Mouse (Mus musculus) thymus, postnatal 4 days (tissue): ENCODE results near the gene Kcnh7.

Experiments used
- DNase-seq: peaks from one replicate; pipeline ENCODE4 v3.0.0; 2021

The Kcnh7 gene

GRCm38 (mm10) chr2:63183563-63184545, at the start of gene Kcnh7:
TSS of gene Kcnh7 (minus strand) at chr2:63184287.
- DNase-seq = no peak

GRCm38 (mm10) chr2:63207435-63207834, 23.3 kb upstream of the Kcnh7 start:
- no peak for DNase-seq

- DNase-seq = no peak
Measured at GRCm38 (mm10) chr2:63186014-63186413, 1.9 kb upstream of the Kcnh7 start.

- DNase-seq = no peak
Measured at GRCm38 (mm10) chr2:63184551-63185430, 704 bp upstream of the Kcnh7 start.

- no peak for DNase-seq
Measured at GRCm38 (mm10) chr2:63153701-63154100, 30.4 kb downstream of the Kcnh7 start.

GRCm38 (mm10) chr2:63127762-63128516, 56.1 kb downstream of the Kcnh7 start:
- DNase-seq = no peak

- no peak for DNase-seq
Measured at GRCm38 (mm10) chr2:63120316-63120715, 63.8 kb downstream of the Kcnh7 start.

- DNase-seq = no peak
Measured at GRCm38 (mm10) chr2:63117209-63118193, 66.6 kb downstream of the Kcnh7 start.

- no peak for DNase-seq
Measured at GRCm38 (mm10) chr2:63105971-63106370, 78.1 kb downstream of the Kcnh7 start.

- DNase-seq = no peak
Measured at GRCm38 (mm10) chr2:63099676-63100075, 84.4 kb downstream of the Kcnh7 start.

GRCm38 (mm10) chr2:63091775-63092174, 92.3 kb downstream of the Kcnh7 start:
- no peak for DNase-seq

GRCm38 (mm10) chr2:63090447-63090846, 93.6 kb downstream of the Kcnh7 start:
- DNase-seq = no peak

- DNase-seq = no peak
Measured at GRCm38 (mm10) chr2:63058386-63058785, 125.7 kb downstream of the Kcnh7 start.

- no peak for DNase-seq
Measured at GRCm38 (mm10) chr2:63049884-63050283, 134.2 kb downstream of the Kcnh7 start.

- DNase-seq = no peak
Measured at GRCm38 (mm10) chr2:63039718-63040117, 144.4 kb downstream of the Kcnh7 start.

GRCm38 (mm10) chr2:63014909-63015308, 169.2 kb downstream of the Kcnh7 start:
- no peak for DNase-seq

GRCm38 (mm10) chr2:63009141-63009540, 174.9 kb downstream of the Kcnh7 start:
- DNase-seq = no peak

- no peak for DNase-seq
Measured at GRCm38 (mm10) chr2:63002784-63003183, 181.3 kb downstream of the Kcnh7 start.

GRCm38 (mm10) chr2:62997692-62998091, 186.4 kb downstream of the Kcnh7 start:
- no peak for DNase-seq

GRCm38 (mm10) chr2:62988616-62989015, 195.5 kb downstream of the Kcnh7 start:
- no peak for DNase-seq

- no peak for DNase-seq
Measured at GRCm38 (mm10) chr2:62983936-62984335, 200.2 kb downstream of the Kcnh7 start.
